Mouse (Mus musculus) hindbrain, embryonic 11.5 days (tissue): ENCODE data around the gene Pink1. TPM values are rescaled to one million over a fixed set of nuclear protein-coding genes. Genes with fewer than 3 reads are reported as not detected.
"Not testable (repeated sequence)": the region's sequence is repeated elsewhere in the genome, so short reads cannot be mapped to it uniquely, and the experiment has no call there.

Source experiments
- ATAC-seq: fragments of 200-750 bp; cut with Nextera tagmentation; 2 replicates; pipeline ENCODE4 v1.8.0; 2017; ENCODE audit warnings: mild to moderate bottlenecking, moderate TSS enrichment, moderate library complexity; ENCODE audit not compliant: low FRiP score
- DNase-seq: peaks from one replicate; pipeline ENCODE4 v3.0.0-alpha.2; 2015; ENCODE audit warnings: low spot score
- H3K27ac ChIP-seq: fragments of 300-500 bp; sonication (generic); 2 replicates; pipeline ENCODE4 v1.5.1; 2014; ENCODE audit warnings: mild to moderate bottlenecking, low read depth, low read length
- H3K27me3 ChIP-seq: fragments of 300-500 bp; sonication (generic); 2 replicates; pipeline ENCODE4 v1.6.1; 2014; ENCODE audit warnings: mild to moderate bottlenecking, low read length, moderate library complexity, mixed read lengths; ENCODE audit not compliant: control insufficient read depth, insufficient read depth
- H3K36me3 ChIP-seq: fragments of 300-500 bp; sonication (generic); 2 replicates; pipeline ENCODE4 v1.6.1; 2014; ENCODE audit warnings: mild to moderate bottlenecking, low read length, moderate library complexity, mixed read lengths; ENCODE audit not compliant: control insufficient read depth, insufficient read depth
- H3K4me1 ChIP-seq: fragments of 300-500 bp; sonication (generic); replicated peaks from 2 replicates; pipeline ENCODE4 v1.6.1; 2014; ENCODE audit warnings: low read length, mixed read lengths; ENCODE audit not compliant: control insufficient read depth, insufficient read depth
- H3K4me2 ChIP-seq: fragments of 300-500 bp; sonication (generic); replicated peaks from 2 replicates; pipeline ENCODE4 v1.6.1; 2014; ENCODE audit warnings: mild to moderate bottlenecking, low read depth, low read length
- H3K4me3 ChIP-seq: fragments of 300-500 bp; sonication (generic); 2 replicates; pipeline ENCODE4 v1.5.1; 2014; ENCODE audit warnings: low read depth, low read length
- H3K9ac ChIP-seq: fragments of 300-500 bp; sonication (generic); 2 replicates; pipeline ENCODE4 v1.6.1; 2014; ENCODE audit warnings: low read depth, low read length
- H3K9me3 ChIP-seq: fragments of 300-500 bp; sonication (generic); 2 replicates; pipeline ENCODE4 v1.6.1; 2016; ENCODE audit warnings: low read length; ENCODE audit not compliant: control insufficient read depth
- WGBS: fragments of 180-500 bp; shearing (Covaris S2); extraction: QIAGEN DNeasy Blood & Tissue Kit; methylation state at CpG from one replicate; pipeline ENCODE4 v1.1.7; 2014; 5-methylcytosine and 5-hydroxymethylcytosine counted together
- polyA plus RNA-seq: library from polyadenylated mRNA; unstranded; fragments of >200 nt; fragmentation: Nextera tagmentation; extraction: Ambion mirVana; gene quantifications from 2 replicates; pipeline ENCODE4 v1.2.1, GENCODE M21; 2014

Gene Pink1
- polyA plus RNA-seq, 1 experiment from 2014 or later: 19.9 TPM

DNA sequence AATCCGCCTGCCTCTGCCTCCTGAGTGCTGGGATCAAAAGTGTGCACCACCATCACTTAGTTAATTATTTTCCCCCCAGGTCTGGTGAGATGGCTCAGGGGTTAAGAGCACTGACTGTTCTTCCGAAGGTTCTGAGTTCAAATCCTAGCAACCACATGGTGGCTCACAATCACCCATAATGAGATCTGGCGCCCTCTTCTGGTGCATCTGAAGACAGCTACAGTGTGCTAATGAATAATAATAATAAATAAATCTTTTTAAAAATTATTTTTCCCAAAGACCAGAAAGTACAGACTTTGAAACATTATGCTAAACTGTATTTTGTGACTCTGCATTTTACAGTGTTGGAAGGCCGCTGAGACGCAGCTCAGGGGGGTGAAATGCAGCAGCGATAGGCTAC lies 9.5 kb upstream of the Pink1 start:
- no peak for ATAC-seq
- Histone ChIP-seq H3K9me3 (no peaks in the 10 kb centered on the region), H3K36me3 (no peaks in the 10 kb centered on the region), H3K27me3 (0 out of 2 replicates have a peak, but pooled peaks cover 2% of the 10 kb centered on the region), H3K27ac (no peak overlapping the region), H3K9ac (no peak overlapping the region), H3K4me1 (no peaks in the 10 kb centered on the region), H3K4me3 (no peak overlapping the region), H3K4me2 (no peak overlapping the region)
- 87% methylated on average over 6 of the region's 6 CpGs for WGBS
- DNase-seq: no peak

- Histone ChIP-seq H3K27ac (no peak overlapping the region), H3K36me3 (no peaks in the 10 kb centered on the region), H3K9ac (no peak overlapping the region), H3K4me1 (no peaks in the 10 kb centered on the region), H3K4me2 (no peak overlapping the region), H3K27me3 (0 out of 2 replicates have a peak, but pooled peaks cover 2% of the 10 kb centered on the region), H3K9me3 (no peaks in the 10 kb centered on the region), H3K4me3 (no peak overlapping the region)
- 87% methylated on average over 12 of the region's 12 CpGs for WGBS
- ATAC-seq: no peak
- DNase-seq: no peak
These were observed 8.9 kb upstream of the Pink1 start for GRCm38 (mm10) chr4:138335036-138335435.

DNA sequence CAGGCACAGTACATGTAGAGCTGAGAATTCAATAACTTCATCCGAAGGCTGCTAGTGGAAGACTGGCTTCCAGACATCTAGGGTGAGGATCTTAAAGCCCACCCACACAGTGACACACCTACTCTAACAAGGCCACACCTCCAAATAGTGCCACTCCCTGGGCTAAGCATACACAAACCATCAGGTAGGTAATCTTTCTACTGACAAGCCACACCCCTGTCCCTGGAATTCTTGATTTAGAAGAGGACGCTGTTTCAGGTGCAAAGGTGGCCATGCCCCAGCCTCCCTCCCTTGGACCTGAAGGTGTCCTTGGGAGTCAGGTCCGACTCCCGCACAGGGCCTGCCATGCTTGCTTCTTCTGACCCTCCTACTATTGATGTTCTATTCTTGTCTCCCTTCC lies 7.0 kb upstream of the Pink1 start:
- Histone ChIP-seq H3K36me3 (no peaks in the 10 kb centered on the region), H3K9me3 (no peaks in the 10 kb centered on the region), H3K4me2 (no peak overlapping the region), H3K27ac (no peak overlapping the region), H3K4me3 (no peak overlapping the region), H3K4me1 (no peaks in the 10 kb centered on the region), H3K27me3 (0 out of 2 replicates have a peak, but pooled peaks cover 2% of the 10 kb centered on the region), H3K9ac (no peak overlapping the region)
- ATAC-seq (no peak), DNase-seq (no peak)
- WGBS: 89% methylated on average over 4 of the region's 4 CpGs

- no peaks in the 10 kb centered on the region for H3K36me3 ChIP-seq
- no peak overlapping the region for H3K4me3 ChIP-seq
- 79% methylated on average over 9 of the region's 9 CpGs for WGBS
- ATAC-seq: no peak
- no peaks in the 10 kb centered on the region for H3K4me1 ChIP-seq
- no peak for DNase-seq
- H3K27me3 ChIP-seq: 0 out of 2 replicates have a peak, but pooled peaks cover 2% of the 10 kb centered on the region
- H3K4me2 ChIP-seq: no peak overlapping the region
- no peak overlapping the region for H3K9ac ChIP-seq
- H3K27ac ChIP-seq: no peak overlapping the region
- no peaks in the 10 kb centered on the region for H3K9me3 ChIP-seq
These were observed 5.5 kb upstream of the Pink1 start for GRCm38 (mm10) chr4:138331647-138332046.

DNA sequence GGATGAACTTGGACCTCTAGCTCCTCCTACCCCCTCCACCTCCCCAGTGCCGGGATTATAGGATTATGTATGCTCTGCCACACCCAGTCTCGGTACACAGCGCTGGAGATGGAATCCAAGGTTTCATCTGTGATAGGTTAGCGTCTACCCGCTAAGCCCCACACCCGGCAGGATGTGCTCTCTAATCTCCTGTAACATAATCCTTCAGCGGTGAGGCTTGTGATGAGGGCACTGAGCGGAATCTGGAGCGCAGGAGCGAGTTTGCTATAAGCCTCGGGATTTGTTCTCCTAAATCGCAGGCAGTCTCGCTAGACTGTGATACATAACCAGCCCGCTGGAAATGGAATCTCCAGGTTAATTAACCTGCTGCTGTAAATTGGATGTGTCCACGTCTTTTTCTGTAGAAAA lies 4.2 kb upstream of the Pink1 start:
- Histone ChIP-seq H3K9ac (no peak overlapping the region), H3K4me2 (no peak overlapping the region), H3K36me3 (no peaks in the 10 kb centered on the region), H3K4me3 (no peak overlapping the region), H3K27ac (no peak overlapping the region), H3K27me3 (0 out of 2 replicates have a peak, but pooled peaks cover 2% of the 10 kb centered on the region), H3K4me1 (no peaks in the 10 kb centered on the region), H3K9me3 (no peaks in the 10 kb centered on the region)
- WGBS: 26% methylated on average over 15 of the region's 15 CpGs
- no peak for ATAC-seq
- no peak for DNase-seq

- 80% methylated on average over 7 of the region's 7 CpGs for WGBS
- H3K27ac ChIP-seq: no peak overlapping the region
- H3K27me3 ChIP-seq: peaks cover 2% of the 10 kb centered on the region; the same call in 1 of the 2 replicates
- H3K4me3 ChIP-seq: peak overlapping the region; percentile 12; the same call in 1 of the 2 replicates
- no peaks in the 10 kb centered on the region for H3K36me3 ChIP-seq
- 0 out of 2 replicates have a peak, but pooled peaks cover under 1% of the 10 kb centered on the region for H3K4me1 ChIP-seq
- no peak for DNase-seq
- no peak for ATAC-seq
- H3K9ac ChIP-seq: 0 out of 2 replicates have a peak overlapping the region, but pooled peaks have one; percentile 15
- H3K9me3 ChIP-seq: no peaks in the 10 kb centered on the region
- H3K4me2 ChIP-seq: peak overlapping the region; percentile 31
These were observed 1.9 kb upstream of the Pink1 start for GRCm38 (mm10) chr4:138327891-138328470.

- H3K9ac ChIP-seq, H3K36me3 ChIP-seq, H3K27ac ChIP-seq, ATAC-seq, H3K4me3 ChIP-seq, H3K9me3 ChIP-seq, H3K27me3 ChIP-seq, H3K4me1 ChIP-seq, H3K4me2 ChIP-seq: not testable (repeated sequence)
- DNase-seq: peak; percentile 21
- WGBS: 60% methylated on average over 7 of the region's 12 CpGs
These were observed 1.0 kb upstream of the Pink1 start for GRCm38 (mm10) chr4:138327155-138327554.

- Histone ChIP-seq H3K4me2 (peak overlapping the region; percentile 61), H3K4me3 (peak overlapping the region; percentile 90), H3K27ac (peak overlapping the region; percentile 97), H3K9me3 (no peaks in the 10 kb centered on the region), H3K9ac (peak overlapping the region; percentile 80), H3K4me1 (0 out of 2 replicates have a peak, but pooled peaks cover 3% of the 10 kb centered on the region), H3K27me3 (no peaks in the 10 kb centered on the region; the same call in 1 of the 2 replicates), H3K36me3 (no peaks in the 10 kb centered on the region)
- ATAC-seq: peak; percentile 91
- peak; percentile 91 for DNase-seq
- under 1% methylated on average over 45 of the region's 45 CpGs for WGBS
These were observed 536 bp downstream of the Pink1 start for GRCm38 (mm10) chr4:138325466-138326076.

DNA sequence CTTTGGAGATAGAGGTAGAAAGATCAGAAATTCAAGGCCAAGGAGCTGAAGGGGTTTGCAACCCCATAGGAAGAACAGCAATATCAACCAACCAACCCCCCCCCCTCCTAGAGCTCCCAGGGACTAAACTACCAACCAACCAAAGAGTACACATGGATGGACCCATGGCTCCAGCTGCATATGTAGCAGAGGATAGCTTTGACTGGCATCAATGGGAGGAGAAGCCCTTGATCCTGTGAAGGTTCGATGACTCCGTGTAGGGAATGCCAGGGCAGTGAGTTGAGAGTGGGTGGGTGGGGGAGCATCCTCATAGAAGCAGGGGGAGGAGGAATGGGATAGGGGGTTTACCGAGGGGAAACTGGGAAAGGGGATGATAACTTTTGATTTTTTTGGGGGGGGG lies 1.7 kb downstream of the Pink1 start:
- ATAC-seq (no peak), DNase-seq (no peak)
- 96% methylated on average over 3 of the region's 3 CpGs for WGBS
- Histone ChIP-seq H3K27ac (no peak overlapping the region), H3K36me3 (no peaks in the 10 kb centered on the region), H3K9me3 (no peaks in the 10 kb centered on the region), H3K4me1 (0 out of 2 replicates have a peak, but pooled peaks cover 3% of the 10 kb centered on the region), H3K4me3 (no peak overlapping the region), H3K4me2 (no peak overlapping the region), H3K27me3 (no peaks in the 10 kb centered on the region; the same call in 1 of the 2 replicates), H3K9ac (no peak overlapping the region)
